Mouse (Mus musculus) stomach, embryonic 14.5 days (tissue): Measurements from ENCODE around the gene Tbx10. TPM values are rescaled to one million over a fixed set of nuclear protein-coding genes. Genes with fewer than 3 reads are reported as not detected.
A peak's percentile ranks its signal among the peaks of the same experiment; 100 is the strongest.

Experiments used
- ATAC-seq: fragments of 200-750 bp; cut with Nextera tagmentation; 2 replicates; pipeline ENCODE4 v1.8.0; 2017; ENCODE audit warnings: low read depth, moderate TSS enrichment; ENCODE audit not compliant: insufficient number of reproducible peaks, insufficient read depth, low FRiP score
- H3K27ac ChIP-seq: fragments of 300-500 bp; sonication (generic); 2 replicates; pipeline ENCODE4 v1.5.1; 2014; ENCODE audit warnings: mild to moderate bottlenecking, low read length, moderate library complexity, mixed read lengths
- H3K27me3 ChIP-seq: fragments of 300-500 bp; sonication (generic); 2 replicates; pipeline ENCODE4 v1.6.1; 2014; ENCODE audit warnings: low read length, control low read depth, mixed read lengths; ENCODE audit not compliant: control insufficient read depth, insufficient read depth
- H3K36me3 ChIP-seq: fragments of 300-500 bp; sonication (generic); 2 replicates; pipeline ENCODE4 v1.6.1; 2014; ENCODE audit warnings: mild to moderate bottlenecking, control low read depth, low read length, moderate library complexity, mixed read lengths; ENCODE audit not compliant: control insufficient read depth, insufficient read depth
- H3K4me1 ChIP-seq: fragments of 300-500 bp; sonication (generic); 2 replicates; pipeline ENCODE4 v1.6.1; 2014; ENCODE audit warnings: low read length, control low read depth, mixed read lengths; ENCODE audit not compliant: control insufficient read depth, insufficient read depth
- H3K4me2 ChIP-seq: fragments of 300-500 bp; sonication (generic); replicated peaks from 2 replicates; pipeline ENCODE4 v1.6.1; 2014; ENCODE audit warnings: low read depth, low read length, control low read depth
- H3K4me3 ChIP-seq: fragments of 300-500 bp; sonication (generic); 2 replicates; pipeline ENCODE4 v1.5.1; 2014; ENCODE audit warnings: low read depth, low read length, control low read depth
- H3K9ac ChIP-seq: fragments of 300-500 bp; sonication (generic); replicated peaks from 2 replicates; pipeline ENCODE4 v1.6.1; 2014; ENCODE audit warnings: low read depth, mild to moderate bottlenecking, control low read depth, low read length, moderate library complexity, mixed read lengths
- H3K9me3 ChIP-seq: fragments of 300-500 bp; sonication (generic); 2 replicates; pipeline ENCODE4 v1.6.1; 2016; ENCODE audit warnings: low read depth, low read length, control low read depth; ENCODE audit not compliant: control insufficient read depth
- WGBS: fragments of 180-500 bp; shearing (Covaris S2); extraction: QIAGEN DNeasy Blood & Tissue Kit; methylation state at CpG from one replicate; pipeline ENCODE4 v1.1.7; 2014; 5-methylcytosine and 5-hydroxymethylcytosine counted together
- polyA plus RNA-seq: library from polyadenylated mRNA; unstranded; fragments of >200 nt; fragmentation: Nextera tagmentation; extraction: Ambion mirVana; gene quantifications from 2 replicates; pipeline ENCODE4 v1.2.1, GENCODE M21; 2014

Gene Tbx10
- polyA plus RNA-seq, 1 experiment from 2014 or later = not detected

- no peak overlapping the region for H3K27ac ChIP-seq
- WGBS = 48% methylated on average over 9 of the region's 9 CpGs
- no peaks in the 10 kb centered on the region for H3K36me3 ChIP-seq
- H3K27me3 ChIP-seq = no peaks in the 10 kb centered on the region
- peaks cover 14% of the 10 kb centered on the region for H3K4me1 ChIP-seq
- no peaks in the 10 kb centered on the region for H3K9me3 ChIP-seq
- no peak overlapping the region for H3K9ac ChIP-seq
- H3K4me3 ChIP-seq = no peak overlapping the region
- H3K4me2 ChIP-seq = no peak overlapping the region
- ATAC-seq = no peak
These were observed 8.9 kb upstream of the Tbx10 start for GRCm38 (mm10) chr19:3983527-3984200.

- 35% methylated on average over 8 of the region's 8 CpGs for WGBS
- ATAC-seq = no peak
- no peak overlapping the region for H3K9ac ChIP-seq
- no peaks in the 10 kb centered on the region for H3K27me3 ChIP-seq
- no peaks in the 10 kb centered on the region for H3K9me3 ChIP-seq
- H3K4me2 ChIP-seq = no peak overlapping the region
- no peak overlapping the region for H3K4me3 ChIP-seq
- peaks cover 14% of the 10 kb centered on the region for H3K4me1 ChIP-seq
- no peaks in the 10 kb centered on the region for H3K36me3 ChIP-seq
- no peak overlapping the region for H3K27ac ChIP-seq
These were observed 7.3 kb upstream of the Tbx10 start for GRCm38 (mm10) chr19:3985261-3985681.

- Histone ChIP-seq H3K36me3 (no peaks in the 10 kb centered on the region), H3K27ac (peak within 1 kb of the TSS; percentile 55; the same call in 1 of the 2 replicates), H3K4me2 (peak within 1 kb of the TSS; percentile 28; the same call in 1 of the 2 replicates), H3K9me3 (no peaks in the 10 kb centered on the region), H3K4me1 (peaks cover 14% of the 10 kb centered on the region), H3K27me3 (no peaks in the 10 kb centered on the region), H3K4me3 (no peak within 1 kb of the TSS), H3K9ac (0 out of 2 replicates have a peak within 1 kb of the TSS, but pooled peaks have one; percentile 10)
- WGBS = 6% methylated on average over 8 of the region's 8 CpGs
- peak; percentile 80 for ATAC-seq
These were observed 6.2 kb upstream of the Tbx10 start, which contains the start of gene Acy3 for GRCm38 (mm10) chr19:3986334-3986733. TSS of gene Acy3 (plus strand) at chr19:3986570.

GRCm38 (mm10) chr19:3988066-3988465 lies 4.5 kb upstream of the Tbx10 start:
- Histone ChIP-seq H3K4me2 (no peak overlapping the region), H3K9ac (no peak overlapping the region), H3K27me3 (no peaks in the 10 kb centered on the region), H3K4me1 (peaks cover 14% of the 10 kb centered on the region), H3K9me3 (no peaks in the 10 kb centered on the region), H3K36me3 (no peaks in the 10 kb centered on the region), H3K4me3 (no peak overlapping the region), H3K27ac (no peak overlapping the region)
- WGBS = 84% methylated on average over 14 of the region's 14 CpGs
- ATAC-seq = no peak

- 90% methylated on average over 4 of the region's 4 CpGs for WGBS
These were observed 3.8 kb upstream of the Tbx10 start for GRCm38 (mm10) chr19:3988750-3989149.

GRCm38 (mm10) chr19:3990804-3991203 lies 1.7 kb upstream of the Tbx10 start:
- H3K27ac ChIP-seq = no peak overlapping the region
- ATAC-seq = no peak
- 17% methylated on average over 6 of the region's 6 CpGs for WGBS
- H3K4me3 ChIP-seq = no peak overlapping the region
- H3K9me3 ChIP-seq = no peaks in the 10 kb centered on the region
- no peak overlapping the region for H3K9ac ChIP-seq
- H3K4me1 ChIP-seq = peaks cover 7% of the 10 kb centered on the region
- H3K36me3 ChIP-seq = no peaks in the 10 kb centered on the region
- H3K4me2 ChIP-seq = no peak overlapping the region
- H3K27me3 ChIP-seq = no peaks in the 10 kb centered on the region

More at GRCm38 (mm10) chr19:3988750-3989149, 3.8 kb upstream of the Tbx10 start:
- no peaks in the 10 kb centered on the region for H3K9me3 ChIP-seq
- H3K27me3 ChIP-seq = no peaks in the 10 kb centered on the region
- H3K4me2 ChIP-seq = no peak overlapping the region
- H3K4me1 ChIP-seq = peaks cover 11% of the 10 kb centered on the region
- ATAC-seq = no peak
- H3K36me3 ChIP-seq = no peaks in the 10 kb centered on the region
- H3K9ac ChIP-seq = no peak overlapping the region
- no peak overlapping the region for H3K27ac ChIP-seq
- H3K4me3 ChIP-seq = no peak overlapping the region

- no peak overlapping the region for H3K4me2 ChIP-seq
- peaks cover 5% of the 10 kb centered on the region for H3K4me1 ChIP-seq
- no peak overlapping the region for H3K4me3 ChIP-seq
- ATAC-seq = no peak
- H3K27me3 ChIP-seq = no peaks in the 10 kb centered on the region
- no peaks in the 10 kb centered on the region for H3K9me3 ChIP-seq
- H3K27ac ChIP-seq = no peak overlapping the region
- H3K9ac ChIP-seq = no peak overlapping the region
- no peaks in the 10 kb centered on the region for H3K36me3 ChIP-seq
- 97% methylated on average over 3 of the region's 3 CpGs for WGBS
These were observed 990 bp upstream of the Tbx10 start for GRCm38 (mm10) chr19:3991562-3991961.

- no peak overlapping the region for H3K4me3 ChIP-seq
- no peak overlapping the region for H3K4me2 ChIP-seq
- 80% methylated on average over 3 of the region's 3 CpGs for WGBS
- H3K27ac ChIP-seq = no peak overlapping the region
- H3K9me3 ChIP-seq = no peaks in the 10 kb centered on the region
- ATAC-seq = no peak
- peaks cover under 1% of the 10 kb centered on the region; the same call in 1 of the 2 replicates for H3K4me1 ChIP-seq
- no peak overlapping the region for H3K9ac ChIP-seq
- no peaks in the 10 kb centered on the region for H3K36me3 ChIP-seq
- H3K27me3 ChIP-seq = no peaks in the 10 kb centered on the region
These were observed 586 bp upstream of the Tbx10 start for GRCm38 (mm10) chr19:3991966-3992365.

- ATAC-seq = no peak
- no peak overlapping the region for H3K4me3 ChIP-seq
- WGBS = 58% methylated on average over 6 of the region's 6 CpGs
- no peaks in the 10 kb centered on the region for H3K27me3 ChIP-seq
- peaks cover 6% of the 10 kb centered on the region; the same call in 1 of the 2 replicates for H3K4me1 ChIP-seq
- H3K27ac ChIP-seq = no peak overlapping the region
- H3K9me3 ChIP-seq = no peaks in the 10 kb centered on the region
- H3K4me2 ChIP-seq = no peak overlapping the region
- no peak overlapping the region for H3K9ac ChIP-seq
- no peaks in the 10 kb centered on the region for H3K36me3 ChIP-seq
These were observed 2.4 kb downstream of the Tbx10 start for GRCm38 (mm10) chr19:3994932-3995331.
